Mouse (Mus musculus): Measurements from ENCODE around the gene Atp1a3.
"Not testable (repeated sequence)": the region's sequence is repeated elsewhere in the genome, so short reads cannot be mapped to it uniquely, and the experiment has no call there.

Gene Atp1a3

GRCm38 (mm10) chr7:25005421-25006065 is at the start of gene Atp1a3:
Atp1a3 (minus strand) TSS chr7:25005958.
- DNase-seq (ENCODE audit: low spot score) = no peak

GRCm38 (mm10) chr7:25052587-25052986 is 46.8 kb upstream of the Atp1a3 start:
- DNase-seq (ENCODE audit: low spot score) = no peak

- no peak for DNase-seq (ENCODE audit: low spot score)
Observed at GRCm38 (mm10) chr7:25049295-25049930, 43.7 kb upstream of the Atp1a3 start.

GRCm38 (mm10) chr7:25047363-25047762 is 41.6 kb upstream of the Atp1a3 start:
- DNase-seq (ENCODE audit: low spot score) = no peak

- DNase-seq (ENCODE audit: low spot score) = not testable (repeated sequence)
Observed at GRCm38 (mm10) chr7:25044599-25044998, 38.8 kb upstream of the Atp1a3 start.

GRCm38 (mm10) chr7:25041921-25042320 is 36.2 kb upstream of the Atp1a3 start:
- DNase-seq (ENCODE audit: low spot score) = no peak

- peak; percentile 61 for DNase-seq (ENCODE audit: low spot score)
Observed at GRCm38 (mm10) chr7:25035916-25036315, 30.2 kb upstream of the Atp1a3 start.

- DNase-seq (ENCODE audit: low spot score) = no peak
Observed at GRCm38 (mm10) chr7:25034796-25035195, 29.0 kb upstream of the Atp1a3 start.

- DNase-seq (ENCODE audit: low spot score) = no peak
Observed at GRCm38 (mm10) chr7:25031528-25031927, 25.8 kb upstream of the Atp1a3 start.

- DNase-seq (ENCODE audit: low spot score) = peak; percentile 69
Observed at GRCm38 (mm10) chr7:25030032-25030753, 24.4 kb upstream of the Atp1a3 start.

- no peak for DNase-seq (ENCODE audit: low spot score)
Observed at GRCm38 (mm10) chr7:25026452-25026851, 20.7 kb upstream of the Atp1a3 start.

GRCm38 (mm10) chr7:25025855-25026439 is 20.2 kb upstream of the Atp1a3 start:
- DNase-seq (ENCODE audit: low spot score) = no peak

- DNase-seq (ENCODE audit: low spot score) = no peak
Observed at GRCm38 (mm10) chr7:25011592-25011991, 5.8 kb upstream of the Atp1a3 start.

GRCm38 (mm10) chr7:25010090-25010913 is 4.5 kb upstream of the Atp1a3 start:
- DNase-seq (ENCODE audit: low spot score) = no peak

- DNase-seq (ENCODE audit: low spot score) = no peak
Observed at GRCm38 (mm10) chr7:25009099-25009700, 3.4 kb upstream of the Atp1a3 start.

- DNase-seq (ENCODE audit: low spot score) = peak; percentile 36
Observed at GRCm38 (mm10) chr7:25008635-25009034, 2.9 kb upstream of the Atp1a3 start.

- no peak for DNase-seq (ENCODE audit: low spot score)
Observed at GRCm38 (mm10) chr7:25007609-25008374, 2.0 kb upstream of the Atp1a3 start.

- DNase-seq (ENCODE audit: low spot score) = no peak
Observed at GRCm38 (mm10) chr7:25006586-25007364, 1.0 kb upstream of the Atp1a3 start.

- DNase-seq (ENCODE audit: low spot score) = no peak
Observed at GRCm38 (mm10) chr7:25006171-25006570, 413 bp upstream of the Atp1a3 start.

- DNase-seq (ENCODE audit: low spot score) = no peak
Observed at GRCm38 (mm10) chr7:25004806-25005205, 952 bp downstream of the Atp1a3 start.
